Mouse (Mus musculus) stomach, embryonic 16.5 days (tissue): Measurements from ENCODE around the gene Mtx1. TPM values are rescaled to one million over a fixed set of nuclear protein-coding genes. Genes with fewer than 3 reads are reported as not detected.

ENCODE experiments used
- ATAC-seq: fragments of 200-750 bp; cut with Nextera tagmentation; 2 replicates; pipeline ENCODE4 v1.8.0; 2017; ENCODE audit warnings: moderate number of reproducible peaks, moderate TSS enrichment; ENCODE audit not compliant: insufficient read depth, low FRiP score
- H3K27ac ChIP-seq: fragments of 300-500 bp; sonication (generic); 2 replicates; pipeline ENCODE4 v1.5.1; 2014; ENCODE audit warnings: low read length
- H3K27me3 ChIP-seq: fragments of 300-500 bp; sonication (generic); 2 replicates; pipeline ENCODE4 v1.6.1; 2014; ENCODE audit warnings: low read length, control low read depth, mixed read lengths; ENCODE audit not compliant: control insufficient read depth, insufficient read depth
- H3K36me3 ChIP-seq: fragments of 300-500 bp; sonication (generic); 2 replicates; pipeline ENCODE4 v1.6.1; 2014; ENCODE audit warnings: low read length; ENCODE audit not compliant: control insufficient read depth, insufficient read depth
- H3K4me1 ChIP-seq: fragments of 300-500 bp; sonication (generic); 2 replicates; pipeline ENCODE4 v1.6.1; 2014; ENCODE audit warnings: low read length, control low read depth, mixed read lengths; ENCODE audit not compliant: control insufficient read depth, insufficient read depth
- H3K4me2 ChIP-seq: fragments of 300-500 bp; sonication (generic); 2 replicates; pipeline ENCODE4 v1.6.1; 2014; ENCODE audit warnings: low read depth, low read length, mixed read lengths
- H3K4me3 ChIP-seq: fragments of 300-500 bp; sonication (generic); replicated peaks from 2 replicates; pipeline ENCODE4 v1.5.1; 2014; ENCODE audit warnings: mild to moderate bottlenecking, low read length
- H3K9ac ChIP-seq: fragments of 300-500 bp; sonication (generic); 2 replicates; pipeline ENCODE4 v1.6.1; 2014; ENCODE audit warnings: low read length
- H3K9me3 ChIP-seq: fragments of 300-500 bp; sonication (generic); replicated peaks from 2 replicates; pipeline ENCODE4 v1.6.1; 2016; ENCODE audit warnings: low read length, control low read depth; ENCODE audit not compliant: control insufficient read depth
- WGBS: fragments of 180-500 bp; shearing (Covaris S2); extraction: QIAGEN DNeasy Blood & Tissue Kit; methylation state at CpG from one replicate; pipeline ENCODE4 v1.1.7; 2014; 5-methylcytosine and 5-hydroxymethylcytosine counted together
- polyA plus RNA-seq: library from polyadenylated mRNA; unstranded; fragments of >200 nt; fragmentation: Nextera tagmentation; extraction: Ambion mirVana; gene quantifications from 2 replicates; pipeline ENCODE4 v1.2.1, GENCODE M21; 2015

The Mtx1 gene
- 172 and 177 TPM in 2 replicates for polyA plus RNA-seq

- no peaks in the 10 kb centered on the region for H3K9me3 ChIP-seq
- H3K4me3 ChIP-seq, result peak within 1 kb of the TSS; percentile 52
- ATAC-seq, result no peak
- H3K27me3 ChIP-seq, result no peaks in the 10 kb centered on the region; the same call in 1 of the 2 replicates
- WGBS, result 3% methylated on average over 21 of the region's 21 CpGs
- no peaks in the 10 kb centered on the region for H3K36me3 ChIP-seq
- peak within 1 kb of the TSS; percentile 83 for H3K27ac ChIP-seq
- H3K4me1 ChIP-seq, result peaks cover 28% of the 10 kb centered on the region
- peak within 1 kb of the TSS; percentile 60 for H3K9ac ChIP-seq
- peak within 1 kb of the TSS; percentile 85 for H3K4me2 ChIP-seq
These were observed at the start of gene Mtx1 for GRCm38 (mm10) chr3:89226900-89227299. Gene Mtx1, minus strand, starts transcription at chr3:89227088.

GRCm38 (mm10) chr3:89276061-89276460 lies 49.2 kb upstream of the Mtx1 start:
- WGBS, result 91% methylated on average over 13 of the region's 13 CpGs
- no peak for ATAC-seq

GRCm38 (mm10) chr3:89271760-89272159 lies 44.9 kb upstream of the Mtx1 start:
- H3K4me1 ChIP-seq, result peaks cover 38% of the 10 kb centered on the region
- H3K27ac ChIP-seq, result no peak overlapping the region
- no peak overlapping the region for H3K9ac ChIP-seq
- WGBS, result 67% methylated on average over 6 of the region's 6 CpGs
- no peaks in the 10 kb centered on the region for H3K27me3 ChIP-seq
- H3K4me3 ChIP-seq, result no peak overlapping the region
- no peak overlapping the region for H3K4me2 ChIP-seq
- peaks cover 6% of the 10 kb centered on the region; the same call in 1 of the 2 replicates for H3K36me3 ChIP-seq
- ATAC-seq, result peak; percentile 11; the same call in 1 of the 2 replicates
- H3K9me3 ChIP-seq, result no peaks in the 10 kb centered on the region

More at GRCm38 (mm10) chr3:89276061-89276460, 49.2 kb upstream of the Mtx1 start:
- H3K9me3 ChIP-seq, result no peaks in the 10 kb centered on the region
- H3K4me1 ChIP-seq, result peaks cover 35% of the 10 kb centered on the region
- no peaks in the 10 kb centered on the region for H3K27me3 ChIP-seq
- peaks cover 6% of the 10 kb centered on the region; the same call in 1 of the 2 replicates for H3K36me3 ChIP-seq
- H3K9ac ChIP-seq, result no peak overlapping the region
- H3K27ac ChIP-seq, result no peak overlapping the region
- peak overlapping the region; percentile 98; the same call in 1 of the 2 replicates for H3K4me2 ChIP-seq
- H3K4me3 ChIP-seq, result no peak overlapping the region

- 61% methylated on average over 6 of the region's 6 CpGs for whole genome bisulfite sequencing
- Histone ChIP-seq H3K9me3 (no peaks in the 10 kb centered on the region), H3K4me3 (no peak overlapping the region), H3K27me3 (no peaks in the 10 kb centered on the region), H3K36me3 (peaks cover 6% of the 10 kb centered on the region; the same call in 1 of the 2 replicates), H3K4me1 (peaks cover 33% of the 10 kb centered on the region), H3K27ac (peak overlapping the region; percentile 86), H3K4me2 (peak overlapping the region; percentile 87), H3K9ac (peak overlapping the region; percentile 85)
- no peak for ATAC-seq
These were observed 44.0 kb upstream of the Mtx1 start for GRCm38 (mm10) chr3:89270891-89271290.

- Histone ChIP-seq H3K4me2 (peak within 1 kb of the TSS; percentile 87), H3K36me3 (peaks cover 6% of the 10 kb centered on the region; the same call in 1 of the 2 replicates), H3K9me3 (no peaks in the 10 kb centered on the region), H3K4me1 (peaks cover 33% of the 10 kb centered on the region), H3K27me3 (no peaks in the 10 kb centered on the region), H3K27ac (peak within 1 kb of the TSS; percentile 86), H3K9ac (peak within 1 kb of the TSS; percentile 85), H3K4me3 (peak within 1 kb of the TSS; percentile 60)
- ATAC-seq, result peak; percentile 66
- 2% methylated on average over 39 of the region's 39 CpGs for WGBS
These were observed 43.3 kb upstream of the Mtx1 start, which contains the start of gene Slc50a1 for GRCm38 (mm10) chr3:89270051-89270755. Gene Slc50a1, minus strand, starts transcription at chr3:89270570.

DNA sequence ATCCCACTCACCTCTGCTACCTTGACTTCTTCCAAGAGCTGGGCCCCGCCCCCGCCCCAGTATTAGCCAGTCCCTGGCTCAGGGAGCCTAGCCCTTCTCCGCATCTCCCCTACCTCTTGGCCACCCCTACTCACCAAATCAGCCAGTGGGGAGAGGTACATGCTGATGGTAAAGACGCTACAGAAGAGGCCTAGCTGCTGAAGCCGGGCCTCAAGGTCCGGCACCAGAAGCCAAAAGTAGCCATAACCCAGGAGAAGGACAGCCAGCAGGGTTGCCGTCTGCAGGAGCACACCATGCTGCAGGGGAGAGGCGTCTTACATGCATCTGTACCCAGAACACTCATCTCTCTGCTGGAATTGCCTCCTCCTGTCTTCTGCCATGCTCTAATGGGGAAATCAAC lies 42.0 kb upstream of the Mtx1 start:
- H3K9me3 ChIP-seq, result no peaks in the 10 kb centered on the region
- peak overlapping the region; percentile 85; the same call in 1 of the 2 replicates for H3K9ac ChIP-seq
- no peaks in the 10 kb centered on the region for H3K27me3 ChIP-seq
- H3K4me1 ChIP-seq, result peaks cover 33% of the 10 kb centered on the region
- ATAC-seq, result no peak
- H3K27ac ChIP-seq, result no peak overlapping the region
- 0 out of 2 replicates have a peak, but pooled peaks cover 6% of the 10 kb centered on the region for H3K36me3 ChIP-seq
- WGBS, result 66% methylated on average over 8 of the region's 8 CpGs
- H3K4me2 ChIP-seq, result peak overlapping the region; percentile 87
- no peak overlapping the region for H3K4me3 ChIP-seq

GRCm38 (mm10) chr3:89266439-89266893 lies 39.6 kb upstream of the Mtx1 start:
- under 1% methylated on average over 20 of the region's 20 CpGs for WGBS
- H3K27ac ChIP-seq, result peak overlapping the region; percentile 80

GRCm38 (mm10) chr3:89262417-89262816 lies 35.5 kb upstream of the Mtx1 start:
- H3K36me3 ChIP-seq, result no peaks in the 10 kb centered on the region
- H3K9ac ChIP-seq, result no peak overlapping the region
- no peak overlapping the region for H3K27ac ChIP-seq
- H3K4me3 ChIP-seq, result no peak overlapping the region
- 61% methylated on average over 10 of the region's 10 CpGs for WGBS
- no peak for ATAC-seq
- no peaks in the 10 kb centered on the region for H3K27me3 ChIP-seq
- H3K4me2 ChIP-seq, result no peak overlapping the region
- peaks cover 6% of the 10 kb centered on the region for H3K4me1 ChIP-seq
- H3K9me3 ChIP-seq, result no peaks in the 10 kb centered on the region

More at GRCm38 (mm10) chr3:89266439-89266893, 39.6 kb upstream of the Mtx1 start:
- H3K9me3 ChIP-seq, result no peaks in the 10 kb centered on the region
- H3K36me3 ChIP-seq, result no peaks in the 10 kb centered on the region
- peaks cover 33% of the 10 kb centered on the region for H3K4me1 ChIP-seq
- peak; percentile 84 for ATAC-seq
- H3K27me3 ChIP-seq, result no peaks in the 10 kb centered on the region
- peak overlapping the region; percentile 83 for H3K4me3 ChIP-seq
- peak overlapping the region; percentile 73 for H3K4me2 ChIP-seq
- peak overlapping the region; percentile 97 for H3K9ac ChIP-seq

- ATAC-seq, result no peak
- H3K4me1 ChIP-seq, result no peaks in the 10 kb centered on the region
- 38% methylated on average over 3 of the region's 3 CpGs for WGBS
These were observed 33.3 kb upstream of the Mtx1 start for GRCm38 (mm10) chr3:89260211-89260610.

More at GRCm38 (mm10) chr3:89260211-89260610, 33.3 kb upstream of the Mtx1 start:
- no peaks in the 10 kb centered on the region for H3K27me3 ChIP-seq
- H3K9ac ChIP-seq, result no peak overlapping the region
- H3K36me3 ChIP-seq, result no peaks in the 10 kb centered on the region
- no peak overlapping the region for H3K4me2 ChIP-seq
- no peaks in the 10 kb centered on the region for H3K9me3 ChIP-seq
- H3K27ac ChIP-seq, result no peak overlapping the region
- no peak overlapping the region for H3K4me3 ChIP-seq
